8 mouse cellular contexts compared by ENCODE assay signal in genomic region chr13:74349566-74350434, GRCm38 (mm10). TPM values are rescaled to one million over a fixed set of nuclear protein-coding genes. Genes with fewer than 3 reads are reported as not detected.
DNase-seq lines count a peak whose midpoint lies in the region; ATAC-seq and TF ChIP-seq lines count a peak whose summit lies in the region.

Gene Sdha, minus strand, starts transcription at chr13:74350280.
Gene Ccdc127, plus strand, starts transcription at chr13:74350309.

- intact Hi-C loops in gastrocnemius, adult 2 months (cut with DNase I): loop anchor here (5.0 to 10.0 kb wide), 3 partner anchors 32 to 145 kb away; partner anchors contain the start of genes Pdcd6 and Zfp825
- intact Hi-C loops in left cerebral cortex, adult 2 months (cut with DNase I): loop anchor here (10.0 kb wide), 1 partner anchor 185 kb away; no protein-coding TSS in a partner anchor

- H3K4me3 ChIP-seq in gastrocnemius, adult 2 months: peak within 1 kb of the TSS; percentile 72
- H3K4me3 ChIP-seq in hindbrain, postnatal 0 days (ENCODE audit: low read length): peak within 1 kb of the TSS; percentile 65
- peak within 1 kb of the TSS; percentile 77 for H3K4me3 ChIP-seq in left cerebral cortex, adult 2 months

- H3K4me1 ChIP-seq in hindbrain, postnatal 0 days (ENCODE audit: insufficient read depth, low read length): peaks cover 4% of the 10 kb centered on the region; the same call in 1 of the 2 replicates

- H3K9me3 ChIP-seq in hindbrain, postnatal 0 days (ENCODE audit: low read length): no peaks in the 10 kb centered on the region

- H3K27ac ChIP-seq in gastrocnemius, adult 2 months: peak within 1 kb of the TSS; percentile 100
- peak within 1 kb of the TSS; percentile 81 for H3K27ac ChIP-seq in hindbrain, postnatal 0 days
- H3K27ac ChIP-seq in left cerebral cortex, adult 2 months: peak within 1 kb of the TSS; percentile 96

- peak within 1 kb of the TSS; percentile 77 for H3K9ac ChIP-seq in hindbrain, postnatal 0 days (replicated peaks; ENCODE audit: low read length)

- H3K27me3 ChIP-seq in hindbrain, postnatal 0 days (ENCODE audit: insufficient read depth, low read length): no peaks in the 10 kb centered on the region

- peak; percentile 99 for ATAC-seq in hindbrain, postnatal 0 days
- ATAC-seq in megakaryocyte, adult 5-6 weeks (ENCODE audit: poor library complexity, severe bottlenecking): peak; percentile 94

- 1% methylated on average over 57 of the region's 57 CpGs for whole genome bisulfite sequencing in hindbrain, postnatal 0 days

- no peaks in the 10 kb centered on the region; the same call in 1 of the 2 replicates for H3K36me3 ChIP-seq in hindbrain, postnatal 0 days (ENCODE audit: insufficient read depth, low read length)

- no peak for TF ChIP-seq CTCF in gastrocnemius, adult 2 months (IDR thresholded peaks at IDR 0.05)
- TF ChIP-seq CTCF in hindbrain, postnatal 0 days (IDR thresholded peaks at IDR 0.05; ENCODE audit: low read depth): peak; percentile 53
- TF ChIP-seq CTCF in left cerebral cortex, adult 2 months (IDR thresholded peaks at IDR 0.05): peak; percentile 10

- peak; percentile 91 for DNase-seq in WW6 (ENCODE audit: low read depth, low spot score)
- peak; percentile 94 to 96 for DNase-seq in cerebellum, postnatal 4 days (ENCODE audit: low spot score in 2 of 2)
- peak; percentile 98 for DNase-seq in gastrocnemius, adult 2 months
- peak; percentile 99 for DNase-seq in hindbrain, postnatal 0 days (ENCODE audit: low spot score)
- peak; percentile 95 to 97 for DNase-seq in left cerebral cortex, adult 2 months (ENCODE audit: extremely low spot score in 1 of 2, low spot score in 2 of 2)
- DNase-seq in right cerebral cortex, adult 2 months (ENCODE audit: low spot score in 2 of 2): peak; percentile 94 to 96
- peak; percentile 96 for DNase-seq in urinary bladder, postnatal 14 days (ENCODE audit: low spot score)

- peak within 1 kb of the TSS; percentile 78 for H3K4me2 ChIP-seq in hindbrain, postnatal 0 days (ENCODE audit: low read depth, low read length)

RNA-seq across cellular contexts. Expression of gene Sdha, which starts in this region (rescaled TPM):
- total RNA-seq in gastrocnemius, adult 2 months (2021): 100 to 1,000 TPM; 600 to 778 TPM
- total RNA-seq in hindbrain, postnatal 0 days (2014; rRNA removed): 84.2 and 91.5 TPM in 2 replicates
- polyA plus RNA-seq in hindbrain, postnatal 0 days (2015; fragmentation: Nextera tagmentation; extraction: Ambion mirVana): 219 and 228 TPM in 2 replicates
- 100 to 1,000 TPM; 334 to 341 TPM for total RNA-seq in left cerebral cortex, adult 2 months (2021)
- total RNA-seq in megakaryocyte, adult 5-6 weeks (2015): 141 and 145 TPM in 2 replicates
- total RNA-seq in megakaryocyte, adult 5-6 weeks (2017): 165 and 179 TPM in 2 replicates

RNA-seq across cellular contexts. Expression of gene Ccdc127, which starts in this region (rescaled TPM):
- 10 to 100 TPM; 51.5 to 61.4 TPM for total RNA-seq in gastrocnemius, adult 2 months (2021)
- total RNA-seq in hindbrain, postnatal 0 days (2014; rRNA removed): 15.2 and 15.6 TPM in 2 replicates
- polyA plus RNA-seq in hindbrain, postnatal 0 days (2015; fragmentation: Nextera tagmentation; extraction: Ambion mirVana): 41.0 and 47.3 TPM in 2 replicates
- 10 to 100 TPM; 86.4 to 92.3 TPM for total RNA-seq in left cerebral cortex, adult 2 months (2021)
- 18.8 and 26.5 TPM in 2 replicates for total RNA-seq in megakaryocyte, adult 5-6 weeks (2015)
- total RNA-seq in megakaryocyte, adult 5-6 weeks (2017): 30.9 and 54.1 TPM in 2 replicates

Comparison
In these comparisons a context has a peak if more than half of its experiments do, and no peak if none do; other contexts are left out.
1. Peak in every context shown above with its lines: DNase-seq, ATAC-seq, H3K4me3 ChIP-seq and H3K27ac ChIP-seq.